Mouse (Mus musculus): Measurements from ENCODE around the gene Plekhg4. TPM values are rescaled to one million over a fixed set of nuclear protein-coding genes. Genes with fewer than 3 reads are reported as not detected.
A peak's percentile ranks its signal among the peaks of the same experiment; 100 is the strongest.

Gene Plekhg4
- polyA plus RNA-seq, 1 experiment from 2014 or later, result 0.26 TPM

GRCm38 (mm10) chr8:105336373-105337130 is 36.5 kb upstream of the Plekhg4 start:
- ATAC-seq (ENCODE audit: low FRiP score) (peak; percentile 52), DNase-seq (ENCODE audit: low spot score) (peak; percentile 30)
- H3K27me3 ChIP-seq (ENCODE audit: control insufficient read depth, insufficient read depth, low read length), result no peaks in the 10 kb centered on the region
- H3K27ac ChIP-seq (ENCODE audit: low read depth, low read length), result no peak overlapping the region
- 49% methylated on average over 32 of the region's 32 CpGs for WGBS
- H3K36me3 ChIP-seq (ENCODE audit: control insufficient read depth, insufficient read depth, low read length), result no peaks in the 10 kb centered on the region
- H3K4me1 ChIP-seq (replicated peaks; ENCODE audit: control insufficient read depth, insufficient read depth, low read length), result no peaks in the 10 kb centered on the region
- no peaks in the 10 kb centered on the region for H3K9me3 ChIP-seq (ENCODE audit: control insufficient read depth, low read length)
- no peak overlapping the region for H3K9ac ChIP-seq (ENCODE audit: low read depth, low read length)
- H3K4me2 ChIP-seq (replicated peaks; ENCODE audit: low read depth, low read length), result no peak overlapping the region
- no peak overlapping the region for H3K4me3 ChIP-seq (ENCODE audit: low read depth, low read length)

- Histone ChIP-seq H3K9ac (ENCODE audit: low read depth, low read length) (no peak overlapping the region), H3K4me2 (replicated peaks; ENCODE audit: low read depth, low read length) (no peak overlapping the region), H3K4me1 (replicated peaks; ENCODE audit: control insufficient read depth, insufficient read depth, low read length) (no peaks in the 10 kb centered on the region), H3K9me3 (ENCODE audit: control insufficient read depth, low read length) (no peaks in the 10 kb centered on the region), H3K4me3 (ENCODE audit: low read depth, low read length) (no peak overlapping the region), H3K27me3 (ENCODE audit: control insufficient read depth, insufficient read depth, low read length) (no peaks in the 10 kb centered on the region), H3K27ac (ENCODE audit: low read depth, low read length) (no peak overlapping the region), H3K36me3 (ENCODE audit: control insufficient read depth, insufficient read depth, low read length) (no peaks in the 10 kb centered on the region)
- ATAC-seq (ENCODE audit: low FRiP score), result no peak
- DNase-seq (ENCODE audit: low spot score), result no peak
- WGBS, result 69% methylated on average over 4 of the region's 4 CpGs
Measured at GRCm38 (mm10) chr8:105338992-105339391, 34.1 kb upstream of the Plekhg4 start.

- H3K27me3 ChIP-seq (ENCODE audit: control insufficient read depth, insufficient read depth, low read length), result no peaks in the 10 kb centered on the region
- H3K4me2 ChIP-seq (replicated peaks; ENCODE audit: low read depth, low read length), result no peak overlapping the region
- no peaks in the 10 kb centered on the region for H3K9me3 ChIP-seq (ENCODE audit: control insufficient read depth, low read length)
- ATAC-seq (ENCODE audit: low FRiP score) (no peak), DNase-seq (ENCODE audit: low spot score) (no peak)
- H3K4me1 ChIP-seq (replicated peaks; ENCODE audit: control insufficient read depth, insufficient read depth, low read length), result no peaks in the 10 kb centered on the region
- no peaks in the 10 kb centered on the region for H3K36me3 ChIP-seq (ENCODE audit: control insufficient read depth, insufficient read depth, low read length)
- H3K27ac ChIP-seq (ENCODE audit: low read depth, low read length), result no peak overlapping the region
- H3K9ac ChIP-seq (ENCODE audit: low read depth, low read length), result no peak overlapping the region
- WGBS, result 87% methylated on average over 6 of the region's 6 CpGs
- no peak overlapping the region for H3K4me3 ChIP-seq (ENCODE audit: low read depth, low read length)
Measured at GRCm38 (mm10) chr8:105339886-105340635, 33.0 kb upstream of the Plekhg4 start.

- Histone ChIP-seq H3K27me3 (ENCODE audit: control insufficient read depth, insufficient read depth, low read length) (no peaks in the 10 kb centered on the region), H3K9ac (ENCODE audit: low read depth, low read length) (no peak overlapping the region), H3K36me3 (ENCODE audit: control insufficient read depth, insufficient read depth, low read length) (no peaks in the 10 kb centered on the region), H3K4me1 (replicated peaks; ENCODE audit: control insufficient read depth, insufficient read depth, low read length) (no peaks in the 10 kb centered on the region), H3K27ac (ENCODE audit: low read depth, low read length) (no peak overlapping the region), H3K4me2 (replicated peaks; ENCODE audit: low read depth, low read length) (no peak overlapping the region), H3K4me3 (ENCODE audit: low read depth, low read length) (no peak overlapping the region), H3K9me3 (ENCODE audit: control insufficient read depth, low read length) (no peaks in the 10 kb centered on the region)
- 44% methylated on average over 8 of the region's 8 CpGs for WGBS
- DNase-seq (ENCODE audit: low spot score) (no peak), ATAC-seq (ENCODE audit: low FRiP score) (no peak)
Measured at GRCm38 (mm10) chr8:105341399-105341798, 31.7 kb upstream of the Plekhg4 start.

GRCm38 (mm10) chr8:105342768-105343167 is 30.3 kb upstream of the Plekhg4 start:
- WGBS, result 85% methylated on average over 4 of the region's 4 CpGs
- Histone ChIP-seq H3K27me3 (ENCODE audit: control insufficient read depth, insufficient read depth, low read length) (no peaks in the 10 kb centered on the region), H3K4me3 (ENCODE audit: low read depth, low read length) (no peak overlapping the region), H3K9me3 (ENCODE audit: control insufficient read depth, low read length) (no peaks in the 10 kb centered on the region), H3K4me2 (replicated peaks; ENCODE audit: low read depth, low read length) (no peak overlapping the region), H3K36me3 (ENCODE audit: control insufficient read depth, insufficient read depth, low read length) (no peaks in the 10 kb centered on the region), H3K4me1 (replicated peaks; ENCODE audit: control insufficient read depth, insufficient read depth, low read length) (peaks cover 2% of the 10 kb centered on the region; the same call in 1 of the 2 replicates), H3K27ac (ENCODE audit: low read depth, low read length) (no peak overlapping the region), H3K9ac (ENCODE audit: low read depth, low read length) (no peak overlapping the region)
- DNase-seq (ENCODE audit: low spot score) (no peak), ATAC-seq (ENCODE audit: low FRiP score) (no peak)

- no peak overlapping the region for H3K27ac ChIP-seq (ENCODE audit: low read depth, low read length)
Measured at GRCm38 (mm10) chr8:105343791-105344574, 29.1 kb upstream of the Plekhg4 start.

GRCm38 (mm10) chr8:105345061-105345975 is 27.8 kb upstream of the Plekhg4 start:
- H3K9me3 ChIP-seq (ENCODE audit: control insufficient read depth, low read length), result no peaks in the 10 kb centered on the region
- H3K4me2 ChIP-seq (replicated peaks; ENCODE audit: low read depth, low read length), result no peak overlapping the region; the same call in 1 of the 2 replicates
- no peaks in the 10 kb centered on the region for H3K27me3 ChIP-seq (ENCODE audit: control insufficient read depth, insufficient read depth, low read length)
- DNase-seq (ENCODE audit: low spot score) (no peak), ATAC-seq (ENCODE audit: low FRiP score) (no peak)
- WGBS, result 68% methylated on average over 7 of the region's 7 CpGs
- no peaks in the 10 kb centered on the region for H3K36me3 ChIP-seq (ENCODE audit: control insufficient read depth, insufficient read depth, low read length)
- no peak overlapping the region for H3K4me3 ChIP-seq (ENCODE audit: low read depth, low read length)
- H3K27ac ChIP-seq (ENCODE audit: low read depth, low read length), result no peak overlapping the region
- H3K4me1 ChIP-seq (replicated peaks; ENCODE audit: control insufficient read depth, insufficient read depth, low read length), result peaks cover 2% of the 10 kb centered on the region; the same call in 1 of the 2 replicates
- no peak overlapping the region for H3K9ac ChIP-seq (ENCODE audit: low read depth, low read length)

More at GRCm38 (mm10) chr8:105343791-105344574, 29.1 kb upstream of the Plekhg4 start:
- 85% methylated on average over 6 of the region's 8 CpGs for WGBS
- Histone ChIP-seq H3K4me1 (replicated peaks; ENCODE audit: control insufficient read depth, insufficient read depth, low read length) (peaks cover 2% of the 10 kb centered on the region; the same call in 1 of the 2 replicates), H3K27me3 (ENCODE audit: control insufficient read depth, insufficient read depth, low read length) (no peaks in the 10 kb centered on the region), H3K9ac (ENCODE audit: low read depth, low read length) (no peak overlapping the region), H3K9me3 (ENCODE audit: control insufficient read depth, low read length) (no peaks in the 10 kb centered on the region), H3K4me2 (replicated peaks; ENCODE audit: low read depth, low read length) (no peak overlapping the region), H3K4me3 (ENCODE audit: low read depth, low read length) (no peak overlapping the region), H3K36me3 (ENCODE audit: control insufficient read depth, insufficient read depth, low read length) (no peaks in the 10 kb centered on the region)
- DNase-seq (ENCODE audit: low spot score), result no peak
- no peak for ATAC-seq (ENCODE audit: low FRiP score)

Data from hindbrain, embryonic 11.5 days (tissue).